Mouse (Mus musculus) ovary, adult 18-20 months (tissue): ENCODE results near the gene Evc.

Experiments
- DNase-seq: peaks from one replicate; pipeline ENCODE4 v3.0.0; 2022; ENCODE audit warnings: low spot score, mixed read lengths

Evc gene

DNA sequence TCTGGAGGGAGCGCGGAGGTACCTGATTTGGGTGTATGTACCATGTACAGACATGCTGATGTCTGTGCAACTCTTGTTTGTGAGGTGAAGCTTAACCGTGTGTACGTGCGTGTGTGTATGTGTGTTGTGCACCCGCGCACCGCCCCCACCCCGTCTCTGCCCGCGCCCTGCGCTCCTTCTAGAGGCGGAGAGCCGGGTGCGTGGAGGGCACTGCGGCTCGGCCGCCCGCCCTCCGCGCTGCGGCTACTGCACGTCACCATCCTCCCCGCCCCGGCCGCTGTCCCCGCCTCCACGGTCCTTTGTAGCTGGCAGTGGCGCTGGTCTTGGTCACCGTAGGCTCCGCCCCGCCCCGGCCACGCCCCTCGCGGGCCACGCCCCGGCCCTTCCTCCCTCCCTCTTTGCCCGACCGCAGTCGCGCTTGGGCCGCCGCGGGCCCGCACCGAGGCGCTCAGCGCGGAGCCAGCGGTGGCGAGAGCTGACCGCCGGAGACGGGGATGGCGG, 95.0 kb downstream of the Evc start, which contains the start of gene Crmp1:
Crmp1 (plus strand) TSS at position 290 of the 501 bp plus-strand sequence.
- no peak for DNase-seq

DNA sequence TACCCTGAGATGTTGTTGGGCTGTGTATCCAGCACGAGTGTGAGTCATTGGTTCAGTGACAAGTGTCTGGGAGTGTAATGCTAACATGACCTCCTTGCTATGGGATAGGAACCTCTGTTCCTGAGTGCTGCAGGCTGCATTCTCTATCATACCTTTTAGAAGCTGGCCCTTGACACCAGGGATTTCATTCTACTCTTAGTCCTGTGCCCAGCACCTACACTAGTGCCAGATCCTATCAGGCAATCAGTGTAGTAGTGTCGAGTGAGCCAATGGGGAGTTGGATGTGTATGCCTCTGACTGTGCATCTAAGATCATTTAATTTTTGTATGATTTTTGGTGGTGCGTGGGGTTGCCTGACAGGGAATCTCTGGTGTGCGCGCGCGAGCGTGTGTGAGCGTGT, 95.5 kb downstream of the Evc start:
- DNase-seq, result no peak

DNA sequence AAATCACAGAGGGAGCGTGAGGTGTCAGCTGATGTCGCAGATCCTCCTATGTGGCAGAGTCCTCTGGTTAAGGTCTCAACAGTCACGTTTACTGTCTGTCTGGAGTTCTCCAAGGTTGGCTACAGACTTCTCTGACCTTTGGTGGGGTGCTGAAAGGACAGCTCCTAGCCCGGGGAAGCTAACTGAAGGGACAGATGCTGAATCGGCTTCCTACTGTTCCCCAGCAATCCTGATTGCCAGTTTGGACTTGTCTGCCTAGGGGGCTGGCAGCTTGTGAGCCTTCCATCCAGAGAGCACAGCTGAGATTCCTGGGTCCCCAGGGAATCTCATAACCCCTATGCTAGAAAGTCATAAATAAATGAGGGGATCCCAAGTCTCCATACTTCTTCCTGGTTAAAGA, 96.1 kb downstream of the Evc start:
- no peak for DNase-seq
